Mouse (Mus musculus) neural tube, embryonic 12.5 days (tissue): ENCODE measurements at regions not wholly inside any gene's neighbourhood (a gene's known extent, or its start where the extent isn't known, plus 50 kb on each side); places are given as distances from the start of the nearest gene placed in this dataset.

Experiments
- ATAC-seq: fragments of 200-750 bp; cut with Nextera tagmentation; 2 replicates; pipeline ENCODE4 v1.8.0; 2017; ENCODE audit warnings: low read depth, mild to moderate bottlenecking, moderate TSS enrichment, moderate library complexity; ENCODE audit not compliant: low FRiP score
- H3K27ac ChIP-seq: fragments of 300-500 bp; sonication (generic); 2 replicates; pipeline ENCODE4 v1.5.1; 2016
- H3K27me3 ChIP-seq: fragments of 300-500 bp; sonication (generic); replicated peaks from 2 replicates; pipeline ENCODE4 v1.6.1; 2016; ENCODE audit warnings: mild to moderate bottlenecking
- H3K36me3 ChIP-seq: fragments of 300-500 bp; sonication (generic); 2 replicates; pipeline ENCODE4 v1.6.1; 2016; ENCODE audit warnings: mild to moderate bottlenecking
- H3K4me1 ChIP-seq: fragments of 300-500 bp; sonication (generic); 2 replicates; pipeline ENCODE4 v1.6.1; 2016
- H3K4me2 ChIP-seq: fragments of 300-500 bp; sonication (generic); replicated peaks from 2 replicates; pipeline ENCODE4 v1.6.1; 2016; ENCODE audit warnings: mild to moderate bottlenecking
- H3K4me3 ChIP-seq: fragments of 300-500 bp; sonication (generic); 2 replicates; pipeline ENCODE4 v1.5.1; 2016
- H3K9ac ChIP-seq: fragments of 300-500 bp; sonication (generic); 2 replicates; pipeline ENCODE4 v1.6.1; 2016; ENCODE audit warnings: mild to moderate bottlenecking
- H3K9me3 ChIP-seq: fragments of 300-500 bp; sonication (generic); 2 replicates; pipeline ENCODE4 v1.6.1; 2016; ENCODE audit warnings: mild to moderate bottlenecking
- WGBS: fragments of 180-500 bp; shearing (Covaris S2); methylation state at CpG from one replicate; pipeline ENCODE4 v1.1.7; 2016; 5-methylcytosine and 5-hydroxymethylcytosine counted together

- Histone ChIP-seq H3K4me1 (no peaks in the 10 kb centered on the region), H3K4me2 (no peak overlapping the region), H3K27me3 (no peaks in the 10 kb centered on the region), H3K9me3 (no peaks in the 10 kb centered on the region), H3K4me3 (no peak overlapping the region), H3K27ac (no peak overlapping the region), H3K9ac (no peak overlapping the region), H3K36me3 (no peaks in the 10 kb centered on the region)
- 84% methylated on average over 2 of the region's 2 CpGs for WGBS
- ATAC-seq: no peak
Observed at GRCm38 (mm10) chr12:16279146-16279545, 331.6 kb downstream of the Lpin1 start.

DNA sequence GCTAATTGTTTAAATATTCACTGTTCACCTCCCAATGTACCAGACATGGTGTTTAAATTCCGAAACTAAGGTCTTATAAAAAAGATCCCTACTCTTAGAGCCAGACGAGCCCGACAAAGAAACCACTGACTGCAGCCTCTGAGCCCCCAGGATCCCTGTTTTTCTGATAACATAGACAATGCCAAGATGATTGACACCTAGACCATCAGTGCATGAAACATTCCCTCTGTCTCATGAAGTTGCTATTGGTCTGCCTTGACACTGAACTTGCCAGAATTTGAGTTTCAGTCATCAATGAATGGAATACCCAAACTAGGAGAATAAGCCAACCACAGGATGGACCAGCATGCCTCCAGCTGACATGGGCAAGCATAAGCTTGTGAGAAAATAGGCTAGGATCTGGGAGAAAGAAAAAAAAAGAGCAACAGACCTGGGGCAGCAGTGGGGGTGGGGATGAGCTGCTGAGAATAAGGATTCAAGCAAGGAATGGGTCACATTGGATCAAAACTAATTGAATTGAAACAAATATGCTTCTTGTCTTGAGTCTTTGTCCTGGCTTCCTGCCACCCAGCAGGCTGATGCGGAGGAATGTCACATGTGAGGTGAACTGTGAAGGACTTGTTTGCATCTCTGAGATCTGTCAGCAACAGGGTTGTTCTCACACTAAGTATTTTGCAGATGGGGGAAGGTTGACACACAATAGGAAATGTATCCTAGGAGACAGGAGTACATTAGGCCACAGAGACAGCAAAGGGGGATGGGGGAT is 333.0 kb downstream of the Lpin1 start:
- no peak overlapping the region for H3K27ac ChIP-seq
- 67% methylated on average over 4 of the region's 4 CpGs for WGBS
- no peak overlapping the region for H3K4me3 ChIP-seq
- no peak overlapping the region for H3K4me2 ChIP-seq
- no peaks in the 10 kb centered on the region for H3K36me3 ChIP-seq
- H3K4me1 ChIP-seq: no peaks in the 10 kb centered on the region
- no peaks in the 10 kb centered on the region for H3K9me3 ChIP-seq
- ATAC-seq: no peak; the same call in 1 of the 2 replicates
- no peak overlapping the region for H3K9ac ChIP-seq
- no peaks in the 10 kb centered on the region for H3K27me3 ChIP-seq

DNA sequence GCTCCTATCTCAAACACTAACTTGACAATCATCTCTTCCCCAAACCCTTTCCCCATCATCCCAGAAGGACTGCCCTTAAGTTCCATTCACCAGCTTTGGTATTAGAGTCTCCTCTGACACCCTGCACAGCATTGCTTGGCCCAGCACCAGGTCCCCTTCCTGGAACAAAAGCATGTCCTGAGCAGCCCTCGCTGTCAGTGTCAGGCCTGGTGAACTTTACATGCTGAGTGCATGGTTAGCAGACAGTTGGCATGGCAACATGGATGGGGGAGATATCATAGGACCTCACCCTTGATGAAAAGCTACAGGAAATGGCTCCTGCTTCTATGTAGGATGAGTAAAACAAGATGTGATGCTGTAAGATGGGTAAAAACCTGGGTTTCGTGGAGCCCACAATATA is 333.6 kb downstream of the Lpin1 start:
- no peak overlapping the region for H3K27ac ChIP-seq
- no peaks in the 10 kb centered on the region for H3K9me3 ChIP-seq
- no peaks in the 10 kb centered on the region for H3K4me1 ChIP-seq
- H3K27me3 ChIP-seq: no peaks in the 10 kb centered on the region
- WGBS: 77% methylated on average over 2 of the region's 2 CpGs
- H3K36me3 ChIP-seq: no peaks in the 10 kb centered on the region
- H3K4me3 ChIP-seq: no peak overlapping the region
- ATAC-seq: no peak
- no peak overlapping the region for H3K4me2 ChIP-seq
- no peak overlapping the region for H3K9ac ChIP-seq

- no peak for ATAC-seq
- Histone ChIP-seq H3K27me3 (no peaks in the 10 kb centered on the region), H3K9me3 (no peaks in the 10 kb centered on the region), H3K27ac (no peak overlapping the region), H3K9ac (no peak overlapping the region), H3K4me3 (no peak overlapping the region), H3K4me2 (no peak overlapping the region), H3K36me3 (no peaks in the 10 kb centered on the region), H3K4me1 (no peaks in the 10 kb centered on the region)
- WGBS: 82% methylated on average over 4 of the region's 4 CpGs
Observed at GRCm38 (mm10) chr12:16276301-16276700, 334.5 kb downstream of the Lpin1 start.

- no peak overlapping the region for H3K9ac ChIP-seq
- H3K4me3 ChIP-seq: no peak overlapping the region
- no peak overlapping the region for H3K4me2 ChIP-seq
- H3K36me3 ChIP-seq: no peaks in the 10 kb centered on the region
- H3K4me1 ChIP-seq: no peaks in the 10 kb centered on the region
- H3K27me3 ChIP-seq: no peaks in the 10 kb centered on the region
- ATAC-seq: no peak
- H3K27ac ChIP-seq: no peak overlapping the region
- no peaks in the 10 kb centered on the region for H3K9me3 ChIP-seq
Observed at GRCm38 (mm10) chr12:16272441-16272840, 338.3 kb downstream of the Lpin1 start.

DNA sequence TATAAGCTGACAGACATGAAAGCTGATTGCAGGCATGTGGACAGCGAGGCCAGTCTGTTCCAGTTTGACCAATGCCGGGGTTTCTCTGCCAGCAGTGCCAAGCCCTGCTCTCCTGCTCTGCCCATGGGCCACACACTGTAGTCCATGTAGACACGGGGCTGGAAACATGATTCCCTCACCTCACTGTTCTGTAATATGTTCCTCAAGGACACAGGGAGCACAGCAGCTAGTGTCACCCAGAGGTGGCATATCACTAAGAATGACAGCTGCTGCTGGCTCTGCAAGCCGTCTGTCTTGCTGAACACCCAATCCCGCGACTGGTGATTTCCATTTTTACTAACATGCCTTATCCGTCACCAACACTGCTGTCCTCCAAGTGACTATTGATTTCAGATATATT is 339.9 kb downstream of the Lpin1 start:
- Histone ChIP-seq H3K27me3 (no peaks in the 10 kb centered on the region), H3K9ac (no peak overlapping the region), H3K4me1 (no peaks in the 10 kb centered on the region), H3K9me3 (no peaks in the 10 kb centered on the region), H3K4me2 (no peak overlapping the region), H3K27ac (no peak overlapping the region), H3K36me3 (no peaks in the 10 kb centered on the region), H3K4me3 (no peak overlapping the region)
- ATAC-seq: no peak
- WGBS: 84% methylated on average over 7 of the region's 7 CpGs

GRCm38 (mm10) chr12:16269706-16270105 is 341.1 kb downstream of the Lpin1 start:
- Histone ChIP-seq H3K4me3 (no peak overlapping the region), H3K36me3 (no peaks in the 10 kb centered on the region), H3K27me3 (no peaks in the 10 kb centered on the region), H3K4me2 (no peak overlapping the region), H3K9ac (no peak overlapping the region), H3K9me3 (no peaks in the 10 kb centered on the region), H3K27ac (no peak overlapping the region), H3K4me1 (no peaks in the 10 kb centered on the region)
- ATAC-seq: no peak
- 64% methylated on average over 4 of the region's 4 CpGs for WGBS

- Histone ChIP-seq H3K9me3 (no peaks in the 10 kb centered on the region), H3K27ac (no peak overlapping the region), H3K4me1 (no peaks in the 10 kb centered on the region), H3K4me3 (no peak overlapping the region), H3K9ac (no peak overlapping the region), H3K36me3 (no peaks in the 10 kb centered on the region), H3K27me3 (no peaks in the 10 kb centered on the region), H3K4me2 (no peak overlapping the region)
- ATAC-seq: no peak
- 80% methylated on average over 8 of the region's 8 CpGs for WGBS
Observed at GRCm38 (mm10) chr12:16268621-16269165, 342.1 kb downstream of the Lpin1 start.

GRCm38 (mm10) chr12:16261465-16261864 is 349.3 kb downstream of the Lpin1 start:
- Histone ChIP-seq H3K4me2 (no peak overlapping the region), H3K27ac (no peak overlapping the region), H3K4me1 (no peaks in the 10 kb centered on the region), H3K9me3 (no peaks in the 10 kb centered on the region), H3K36me3 (no peaks in the 10 kb centered on the region), H3K27me3 (no peaks in the 10 kb centered on the region), H3K4me3 (no peak overlapping the region), H3K9ac (no peak overlapping the region)
- no peak for ATAC-seq
- 90% methylated on average over 4 of the region's 4 CpGs for WGBS

GRCm38 (mm10) chr12:16260981-16261380 is 349.8 kb downstream of the Lpin1 start:
- H3K4me2 ChIP-seq: no peak overlapping the region
- H3K9ac ChIP-seq: no peak overlapping the region
- no peak for ATAC-seq
- 75% methylated on average over 8 of the region's 8 CpGs for WGBS
- H3K36me3 ChIP-seq: no peaks in the 10 kb centered on the region
- no peaks in the 10 kb centered on the region for H3K27me3 ChIP-seq
- no peaks in the 10 kb centered on the region for H3K4me1 ChIP-seq
- no peak overlapping the region for H3K27ac ChIP-seq
- H3K4me3 ChIP-seq: no peak overlapping the region
- no peaks in the 10 kb centered on the region for H3K9me3 ChIP-seq

DNA sequence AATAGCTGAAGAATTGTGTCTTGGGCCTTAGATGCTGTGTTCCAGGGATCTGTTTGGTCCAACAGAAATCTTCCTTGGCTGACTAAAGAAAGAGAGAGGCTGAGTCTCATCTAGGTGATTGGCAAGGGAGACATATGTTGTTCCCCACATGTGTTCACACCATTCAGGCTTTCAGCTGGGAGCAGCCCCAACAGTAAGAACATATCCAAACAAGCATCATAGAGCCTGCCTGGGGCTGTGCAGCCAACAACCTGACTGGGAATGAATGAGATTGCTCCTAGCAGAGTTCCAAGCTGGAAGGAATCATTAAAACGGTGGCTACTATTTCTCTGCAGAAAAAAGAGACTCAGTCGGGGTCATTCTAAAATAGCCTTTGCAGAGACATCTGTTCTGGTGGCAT is 350.3 kb downstream of the Lpin1 start:
- no peak overlapping the region for H3K4me3 ChIP-seq
- H3K27me3 ChIP-seq: no peaks in the 10 kb centered on the region
- ATAC-seq: no peak
- H3K9ac ChIP-seq: no peak overlapping the region
- no peak overlapping the region for H3K4me2 ChIP-seq
- H3K27ac ChIP-seq: no peak overlapping the region
- 85% methylated on average over 2 of the region's 2 CpGs for WGBS
- no peaks in the 10 kb centered on the region for H3K9me3 ChIP-seq
- H3K4me1 ChIP-seq: no peaks in the 10 kb centered on the region
- H3K36me3 ChIP-seq: no peaks in the 10 kb centered on the region

- 88% methylated on average over 1 of the region's 1 CpGs for WGBS
- H3K9ac ChIP-seq: no peak overlapping the region
- H3K27me3 ChIP-seq: no peaks in the 10 kb centered on the region
- H3K4me1 ChIP-seq: no peaks in the 10 kb centered on the region
- H3K4me3 ChIP-seq: no peak overlapping the region
- H3K4me2 ChIP-seq: no peak overlapping the region
- ATAC-seq: no peak
- H3K9me3 ChIP-seq: no peaks in the 10 kb centered on the region
- no peak overlapping the region for H3K27ac ChIP-seq
- no peaks in the 10 kb centered on the region for H3K36me3 ChIP-seq
Observed at GRCm38 (mm10) chr12:16250621-16251020, 360.1 kb downstream of the Lpin1 start.

GRCm38 (mm10) chr12:16250096-16250495 is 360.7 kb downstream of the Lpin1 start:
- no peak overlapping the region for H3K9ac ChIP-seq
- ATAC-seq: no peak
- H3K4me1 ChIP-seq: no peaks in the 10 kb centered on the region
- no peak overlapping the region for H3K27ac ChIP-seq
- H3K27me3 ChIP-seq: no peaks in the 10 kb centered on the region
- H3K9me3 ChIP-seq: no peaks in the 10 kb centered on the region
- no peaks in the 10 kb centered on the region for H3K36me3 ChIP-seq
- H3K4me3 ChIP-seq: no peak overlapping the region
- H3K4me2 ChIP-seq: no peak overlapping the region
- 91% methylated on average over 5 of the region's 5 CpGs for WGBS
